Mouse (Mus musculus): Measurements from ENCODE around the gene Stambpl1.

DNA sequence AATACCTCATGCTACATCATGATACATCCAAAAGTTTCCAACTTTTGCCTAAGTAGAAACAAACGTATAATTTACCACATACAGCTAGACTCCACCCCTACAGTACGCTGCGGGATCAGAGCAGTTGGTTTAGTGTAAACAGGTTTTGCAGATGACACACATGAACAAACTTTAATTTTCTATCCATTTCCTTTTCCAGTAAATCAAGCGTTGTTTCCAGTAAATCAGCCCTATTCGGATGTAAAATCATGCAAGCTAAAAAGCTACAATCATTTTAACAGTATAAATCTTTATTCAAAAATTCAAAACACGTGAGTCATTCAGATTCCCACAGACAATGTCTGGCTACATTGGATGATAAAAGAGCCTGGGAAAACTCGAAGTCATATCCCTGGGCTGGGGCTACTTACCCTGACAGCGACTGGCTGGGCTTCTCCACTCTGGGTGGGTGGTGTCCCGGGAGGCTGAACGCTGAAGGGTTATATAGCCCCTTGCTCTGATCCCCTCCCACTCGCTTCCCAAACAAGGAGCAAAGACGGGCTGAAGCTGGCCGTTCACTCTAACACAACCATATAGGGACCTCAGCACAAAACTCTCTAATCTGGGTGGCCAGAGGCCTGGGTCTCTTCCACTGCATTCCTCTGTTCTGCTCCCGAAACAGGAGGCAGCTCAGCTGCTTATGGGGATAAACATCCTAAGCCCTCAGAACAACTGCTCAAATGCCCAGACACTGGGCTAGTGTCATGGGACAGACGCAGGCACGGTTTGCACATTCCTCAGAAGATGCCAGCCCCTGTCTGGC is 63.1 kb downstream of the Stambpl1 start, which contains the start of gene Acta2:
- TF ChIP-seq POLR2A (IDR thresholded peaks at IDR 0.05; ENCODE audit: insufficient read depth, low read depth, low read length) (no peak), CTCF (IDR thresholded peaks at IDR 0.05; ENCODE audit: insufficient read depth, low read depth, low read length) (no peak)
